Mouse (Mus musculus) T-cell, adult 66 days (primary cell): ENCODE results near the gene Agk. TPM values are rescaled to one million over a fixed set of nuclear protein-coding genes. Genes with fewer than 3 reads are reported as not detected.

Experiments
- total RNA-seq, 2 experiments: library from RNA; stranded (reverse); gene quantifications; 3 replicates in 1 of 2; 4 replicates in 1 of 2; pipeline ENCODE4 v1.2.4; 2023

The Agk gene
- total RNA-seq, result 10 to 100 TPM; 50.2 to 50.8 TPM

DNA sequence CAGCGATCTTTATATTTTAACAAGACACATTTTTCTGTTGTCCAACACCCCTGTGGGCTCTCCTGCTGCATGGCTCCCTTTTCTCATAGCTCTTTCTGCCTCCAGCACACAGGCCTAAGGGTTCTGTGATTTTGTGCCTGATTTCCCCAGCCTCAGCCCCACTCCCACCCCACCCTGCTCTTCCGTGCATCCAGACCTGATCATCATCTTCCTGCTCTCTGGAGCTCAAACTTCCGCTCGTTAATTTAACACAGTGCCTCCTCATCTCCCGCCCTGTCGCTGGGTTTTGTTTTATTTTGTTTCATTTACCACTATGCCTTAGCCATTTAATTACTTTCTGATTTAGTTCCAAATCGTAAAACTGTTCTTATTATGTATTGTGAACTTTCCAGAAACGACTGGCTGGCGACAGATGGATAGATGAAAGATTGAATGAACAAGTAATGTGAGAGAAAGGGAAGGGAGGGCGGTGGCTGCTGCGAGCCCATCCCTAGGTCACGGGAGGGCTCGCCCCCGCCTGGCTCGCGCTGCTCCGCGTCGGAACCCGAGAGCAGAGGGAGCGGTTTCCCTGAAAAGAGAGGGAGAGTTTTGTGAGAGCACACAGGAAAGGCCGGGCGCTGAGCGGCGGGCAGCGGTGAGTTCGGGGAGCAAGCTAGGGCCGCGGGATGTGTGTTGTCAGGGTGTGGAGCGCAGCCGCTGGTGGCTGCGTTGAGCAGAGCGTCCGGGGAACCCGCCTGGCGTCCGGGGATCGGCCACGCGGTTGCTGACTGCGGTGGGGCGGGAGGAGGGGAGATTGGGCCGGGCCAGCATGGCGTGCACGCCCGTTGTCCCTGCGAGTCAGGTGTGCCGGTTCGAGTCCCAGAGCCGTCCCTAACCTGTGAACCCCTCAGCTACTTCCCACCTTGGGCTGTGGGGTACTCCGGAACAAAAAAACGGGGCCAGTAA, at the start of gene Agk:
Gene Agk, plus strand, starts transcription at position 276 of the 945 bp plus-strand sequence.

GRCm38 (mm10) chr6:40436047-40436483, 111.1 kb downstream of the Agk start, which contains the start of gene E330009J07Rik:
E330009J07Rik (minus strand) TSS chr6:40436135.

GRCm38 (mm10) chr6:40438936-40439335, 114.0 kb downstream of the Agk start, which contains the start of gene Wee2:
Wee2 (plus strand) TSS chr6:40439088.

Other genes with a start within 250 kb of the Agk start
- 10 to 100 TPM; 20.5 to 21.9 TPM for gene E330009J07Rik, start 111.0 kb downstream of the Agk start, total RNA-seq
- gene Wee2, start 113.9 kb downstream of the Agk start, total RNA-seq, result not detected
- gene Ssbp1, start 146.2 kb downstream of the Agk start, total RNA-seq, result 10 to 100 TPM; 63.7 to 65.6 TPM
- gene Tas2r137, start 166.1 kb downstream of the Agk start, total RNA-seq, result under 1 TPM in 1 of 2 experiments, not detected in 1; 0.53 TPM
- gene Tas2r108, start 168.4 kb downstream of the Agk start, total RNA-seq, result not detected
- gene Prss37, start 194.3 kb downstream of the Agk start, total RNA-seq, result not detected
- not detected for gene Olfr461, start 229.9 kb downstream of the Agk start, total RNA-seq
- gene Olfr460, start 244.3 kb downstream of the Agk start, total RNA-seq, result not detected